Mouse (Mus musculus) hindbrain, embryonic 10.5 days (tissue): ENCODE measurements at regions not wholly inside any gene's neighbourhood (a gene's known extent, or its start where the extent isn't known, plus 50 kb on each side); places are given as distances from the start of the nearest gene placed in this dataset.
A peak's percentile ranks its signal among the peaks of the same experiment; 100 is the strongest.

Experiments
- DNase-seq: peaks from one replicate; pipeline ENCODE4 v3.0.0-alpha.2; 2017; ENCODE audit warnings: low spot score
- H3K27ac ChIP-seq: fragments of 300-500 bp; sonication (generic); 2 replicates; pipeline ENCODE4 v1.5.1; 2016; ENCODE audit warnings: mild to moderate bottlenecking, moderate library complexity
- H3K27me3 ChIP-seq: fragments of 300-500 bp; sonication (generic); 2 replicates; pipeline ENCODE4 v1.6.1; 2016; ENCODE audit warnings: mild to moderate bottlenecking; ENCODE audit not compliant: poor library complexity, insufficient read depth, severe bottlenecking
- H3K36me3 ChIP-seq: fragments of 300-500 bp; sonication (generic); 2 replicates; pipeline ENCODE4 v1.6.1; 2016; ENCODE audit warnings: mild to moderate bottlenecking, moderate library complexity
- H3K4me1 ChIP-seq: fragments of 300-500 bp; sonication (generic); replicated peaks from 2 replicates; pipeline ENCODE4 v1.6.1; 2016; ENCODE audit warnings: mild to moderate bottlenecking
- H3K4me3 ChIP-seq: fragments of 300-500 bp; sonication (generic); 2 replicates; pipeline ENCODE4 v1.5.1; 2016; ENCODE audit warnings: mild to moderate bottlenecking, moderate library complexity
- H3K9me3 ChIP-seq: fragments of 300-500 bp; sonication (generic); 2 replicates; pipeline ENCODE4 v1.6.1; 2016; ENCODE audit warnings: mild to moderate bottlenecking, moderate library complexity
- WGBS: fragments of 180-500 bp; shearing (Covaris S2); methylation state at CpG from one replicate; pipeline ENCODE4 v1.1.7; 2016; 5-methylcytosine and 5-hydroxymethylcytosine counted together

DNA sequence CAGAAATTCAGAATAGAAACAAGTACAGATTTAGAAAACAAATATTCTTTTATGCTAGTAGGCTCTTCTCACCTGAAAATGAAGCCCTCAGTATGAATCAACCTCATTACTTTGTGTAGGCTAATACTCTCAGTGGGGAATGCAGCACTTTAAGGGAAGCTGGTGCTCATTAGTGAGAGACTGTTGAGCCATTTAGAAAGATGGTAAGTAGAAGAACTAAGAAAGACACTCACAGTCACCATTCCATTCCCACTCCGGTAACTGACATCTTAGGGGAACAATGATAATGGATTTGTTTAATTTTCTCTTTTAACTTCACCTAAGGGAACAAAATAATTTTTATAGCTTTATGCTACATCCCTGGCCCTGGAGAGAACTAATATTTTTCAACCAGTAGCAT, 648.0 kb upstream of the Nova1 start:
- H3K4me3 ChIP-seq, result no peak overlapping the region
- no peaks in the 10 kb centered on the region for H3K9me3 ChIP-seq
- no peak for DNase-seq
- no peaks in the 10 kb centered on the region for H3K4me1 ChIP-seq
- H3K36me3 ChIP-seq, result no peaks in the 10 kb centered on the region
- 75% methylated on average over 1 of the region's 1 CpGs for WGBS
- no peak overlapping the region for H3K27ac ChIP-seq
- H3K27me3 ChIP-seq, result no peaks in the 10 kb centered on the region

DNA sequence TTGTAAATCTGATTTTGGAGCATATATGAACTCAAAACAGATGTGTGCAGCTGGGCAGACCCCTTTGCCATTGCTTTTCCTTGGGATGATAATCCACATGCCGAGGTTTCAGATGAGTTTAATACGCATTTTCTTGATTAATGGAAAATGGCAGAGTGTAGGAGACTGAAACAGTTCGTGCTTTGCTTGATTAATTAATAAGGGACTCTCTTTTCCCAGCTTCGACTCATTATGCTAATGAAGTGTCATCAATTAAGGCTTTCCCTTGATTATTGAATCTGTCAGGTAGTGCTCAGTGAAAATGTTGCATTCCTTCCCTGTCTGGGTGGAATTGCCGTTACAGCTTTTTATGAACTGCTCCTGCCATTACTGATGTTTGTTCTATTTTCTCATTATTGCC, 647.2 kb upstream of the Nova1 start:
- Histone ChIP-seq H3K9me3 (no peaks in the 10 kb centered on the region), H3K4me1 (no peaks in the 10 kb centered on the region), H3K27ac (no peak overlapping the region), H3K36me3 (no peaks in the 10 kb centered on the region), H3K4me3 (no peak overlapping the region), H3K27me3 (no peaks in the 10 kb centered on the region)
- WGBS, result 81% methylated on average over 5 of the region's 5 CpGs
- no peak for DNase-seq

DNA sequence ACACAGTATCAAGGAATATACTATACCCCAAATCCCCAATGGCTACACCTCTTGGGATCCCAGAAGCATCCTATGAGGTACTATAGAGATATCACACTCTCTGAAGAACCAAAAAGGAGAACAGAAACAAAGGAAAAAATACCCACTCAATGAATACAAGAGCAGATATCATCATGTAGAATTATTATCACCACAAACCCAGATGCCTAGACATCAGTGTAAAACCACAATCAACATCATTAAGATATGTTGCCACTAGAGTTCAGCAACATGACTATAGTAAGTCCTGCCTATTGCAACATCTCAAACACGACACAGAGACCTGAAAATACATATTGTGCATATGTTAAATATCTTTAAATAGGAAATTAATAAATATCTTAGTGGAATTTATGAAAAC, 612.9 kb upstream of the Nova1 start:
- H3K4me3 ChIP-seq, result no peak overlapping the region
- H3K27ac ChIP-seq, result no peak overlapping the region
- H3K4me1 ChIP-seq, result no peaks in the 10 kb centered on the region
- no peaks in the 10 kb centered on the region for H3K36me3 ChIP-seq
- WGBS, result 77% methylated on average over 1 of the region's 1 CpGs
- H3K27me3 ChIP-seq, result no peaks in the 10 kb centered on the region
- H3K9me3 ChIP-seq, result no peaks in the 10 kb centered on the region
- no peak for DNase-seq

DNA sequence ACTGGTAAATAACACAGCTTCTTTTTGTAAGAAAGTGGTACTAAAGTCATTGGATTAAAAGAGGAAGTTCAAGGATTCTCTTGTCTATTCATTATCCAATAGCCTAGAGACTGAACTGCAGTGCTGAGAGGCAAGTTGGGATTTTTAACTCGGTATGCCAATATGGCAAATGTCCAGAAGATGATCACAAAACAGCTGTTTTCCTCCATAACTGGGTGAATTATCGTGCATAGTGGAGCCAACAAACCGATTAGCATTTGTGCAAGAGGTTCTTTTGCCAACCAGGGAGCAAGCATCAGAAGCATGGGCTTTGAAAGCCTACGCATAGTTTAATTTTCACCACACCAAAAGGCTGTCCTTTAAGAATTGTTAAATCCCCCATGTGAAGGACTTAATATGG, 593.5 kb upstream of the Nova1 start:
- no peak for DNase-seq
- no peak overlapping the region for H3K4me3 ChIP-seq
- no peaks in the 10 kb centered on the region for H3K36me3 ChIP-seq
- 91% methylated on average over 4 of the region's 4 CpGs for WGBS
- H3K4me1 ChIP-seq, result no peaks in the 10 kb centered on the region
- H3K27me3 ChIP-seq, result no peaks in the 10 kb centered on the region
- no peaks in the 10 kb centered on the region for H3K9me3 ChIP-seq
- no peak overlapping the region for H3K27ac ChIP-seq

DNA sequence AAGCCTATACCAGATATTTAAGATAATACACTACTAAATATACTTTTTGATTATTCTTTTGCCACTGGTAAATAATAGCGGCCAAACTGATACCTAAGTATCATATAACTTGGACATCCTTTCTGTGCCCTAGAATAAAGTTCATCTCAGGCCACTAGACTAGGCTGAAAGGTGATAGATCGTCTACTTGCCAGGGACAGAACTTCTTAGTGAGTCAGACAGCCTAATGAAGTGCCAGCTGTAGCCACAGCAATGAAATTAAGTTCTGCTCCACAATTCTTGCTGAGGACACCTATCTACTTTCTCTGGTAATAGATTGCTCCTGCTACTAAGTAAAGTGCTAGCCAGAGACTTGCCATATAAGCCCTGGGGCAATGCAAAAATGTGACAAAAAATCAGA, 587.8 kb upstream of the Nova1 start:
- 84% methylated on average over 2 of the region's 2 CpGs for WGBS
- no peak overlapping the region for H3K27ac ChIP-seq
- no peak overlapping the region for H3K4me3 ChIP-seq
- H3K4me1 ChIP-seq, result no peaks in the 10 kb centered on the region
- H3K9me3 ChIP-seq, result no peaks in the 10 kb centered on the region
- H3K27me3 ChIP-seq, result no peaks in the 10 kb centered on the region
- no peaks in the 10 kb centered on the region for H3K36me3 ChIP-seq
- DNase-seq, result no peak

DNA sequence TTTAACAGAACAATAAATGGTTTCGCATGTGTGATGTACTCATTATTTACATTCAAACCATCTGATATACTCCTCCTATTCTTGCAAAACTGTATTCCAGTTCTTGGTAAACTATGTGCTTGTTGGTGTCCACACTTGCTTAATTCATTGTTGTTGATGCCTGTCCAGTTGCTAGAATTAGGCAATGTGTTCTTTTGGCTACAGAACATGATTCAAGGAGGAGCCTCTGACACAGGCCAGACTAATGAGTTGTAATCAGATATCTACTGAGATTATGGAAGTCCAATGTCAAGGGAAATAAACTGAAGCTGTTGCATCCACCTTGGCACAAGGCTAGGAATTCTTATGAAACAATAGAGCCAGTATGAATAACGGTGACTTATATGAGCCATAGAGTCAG, 587.4 kb upstream of the Nova1 start:
- no peak for DNase-seq
- H3K27ac ChIP-seq, result no peak overlapping the region
- 93% methylated on average over 2 of the region's 2 CpGs for WGBS

DNA sequence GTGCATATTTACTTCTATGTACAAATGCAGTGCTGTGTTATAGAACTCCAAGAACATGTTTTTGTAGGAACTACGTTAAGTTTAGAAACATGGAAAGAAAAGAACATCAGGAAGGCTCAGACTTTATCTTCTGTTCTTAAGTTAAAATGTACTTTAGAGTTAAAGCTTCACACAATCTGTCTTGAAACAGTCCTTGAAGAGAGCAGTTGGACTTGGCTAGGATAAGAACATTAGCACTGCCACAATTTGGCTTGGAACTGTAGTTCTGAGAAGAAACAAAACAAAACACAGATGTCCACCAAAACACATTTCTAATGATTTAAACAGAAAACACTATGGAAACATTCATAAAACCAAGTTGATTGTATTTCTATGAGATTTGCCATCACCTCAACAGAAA, 564.5 kb upstream of the Nova1 start:
- H3K27ac ChIP-seq, result no peak overlapping the region
- DNase-seq, result no peak
- H3K4me3 ChIP-seq, result no peak overlapping the region
- H3K4me1 ChIP-seq, result no peaks in the 10 kb centered on the region
- H3K9me3 ChIP-seq, result no peaks in the 10 kb centered on the region
- H3K27me3 ChIP-seq, result no peaks in the 10 kb centered on the region
- no peaks in the 10 kb centered on the region for H3K36me3 ChIP-seq
- 90% methylated on average over 1 of the region's 1 CpGs for WGBS

More for the DNA sequence above, 587.4 kb upstream of the Nova1 start:
- Histone ChIP-seq H3K4me3 (no peak overlapping the region), H3K4me1 (no peaks in the 10 kb centered on the region), H3K36me3 (no peaks in the 10 kb centered on the region), H3K27me3 (no peaks in the 10 kb centered on the region), H3K9me3 (no peaks in the 10 kb centered on the region)

DNA sequence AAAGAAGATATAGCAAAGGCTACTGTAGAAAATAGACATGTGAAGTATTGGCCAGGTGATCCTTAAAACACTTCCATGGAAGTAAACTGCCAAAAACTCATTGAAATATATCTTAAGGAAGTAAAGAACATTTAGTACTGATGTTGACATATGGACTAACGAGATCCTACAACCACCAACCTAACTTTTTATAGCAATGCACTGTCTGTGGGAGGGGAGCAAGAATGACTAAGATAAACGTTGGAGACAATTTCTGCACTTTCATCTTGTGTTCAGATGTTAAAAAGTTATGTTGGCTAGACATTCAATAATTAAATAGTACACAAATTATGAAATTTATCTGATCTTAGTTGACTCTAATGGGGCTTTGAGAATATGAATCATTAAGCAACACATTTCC, 534.5 kb upstream of the Nova1 start:
- DNase-seq, result no peak
- 71% methylated on average over 2 of the region's 2 CpGs for WGBS
- Histone ChIP-seq H3K4me1 (no peaks in the 10 kb centered on the region), H3K36me3 (no peaks in the 10 kb centered on the region), H3K9me3 (no peaks in the 10 kb centered on the region), H3K27me3 (no peaks in the 10 kb centered on the region), H3K4me3 (no peak overlapping the region), H3K27ac (no peak overlapping the region)

DNA sequence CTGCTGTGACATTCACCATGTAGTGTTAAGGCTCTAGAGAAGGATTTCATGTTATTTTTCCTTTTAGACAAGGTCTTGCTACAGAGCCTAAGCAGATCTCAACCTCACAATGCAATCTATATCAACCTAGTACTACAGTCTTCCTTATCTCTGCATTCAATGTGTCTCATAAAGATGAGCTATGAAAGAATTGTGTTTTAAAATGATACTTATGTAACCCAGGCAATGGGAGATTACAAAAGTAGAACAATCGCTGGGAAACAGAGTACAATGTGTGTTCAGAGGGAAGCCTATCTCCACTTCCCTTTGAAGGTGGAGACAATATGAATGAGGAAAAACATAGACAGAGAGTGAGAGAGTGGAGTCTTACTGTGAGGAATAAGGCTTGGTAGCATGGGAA, 532.5 kb upstream of the Nova1 start:
- H3K27ac ChIP-seq, result no peak overlapping the region
- 91% methylated on average over 1 of the region's 1 CpGs for WGBS
- H3K4me1 ChIP-seq, result no peaks in the 10 kb centered on the region
- H3K9me3 ChIP-seq, result no peaks in the 10 kb centered on the region
- no peaks in the 10 kb centered on the region for H3K36me3 ChIP-seq
- H3K4me3 ChIP-seq, result no peak overlapping the region
- no peaks in the 10 kb centered on the region for H3K27me3 ChIP-seq
- no peak for DNase-seq

DNA sequence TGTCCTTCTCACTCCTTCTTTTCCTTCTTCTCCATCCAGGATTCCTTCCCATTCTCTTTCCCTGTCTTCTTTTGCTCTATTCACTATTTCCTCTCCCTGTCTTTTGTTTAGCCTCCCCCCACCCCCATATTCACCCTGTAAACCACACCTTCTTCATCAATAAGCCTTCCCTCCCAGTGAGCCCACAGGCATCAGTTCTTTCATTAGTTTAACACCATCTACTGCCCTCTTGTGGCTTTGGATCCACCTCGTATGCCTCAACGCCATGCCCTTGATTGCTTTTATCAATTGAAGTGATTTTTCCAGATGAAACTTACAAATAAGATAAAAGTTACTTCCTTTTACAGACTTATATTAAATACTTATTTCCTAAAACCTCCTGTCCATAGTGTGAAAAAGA, 494.7 kb upstream of the Nova1 start:
- no peaks in the 10 kb centered on the region for H3K27me3 ChIP-seq
- no peaks in the 10 kb centered on the region for H3K36me3 ChIP-seq
- whole genome bisulfite sequencing, result 18% methylated on average over 2 of the region's 2 CpGs
- H3K4me3 ChIP-seq, result no peak overlapping the region
- no peaks in the 10 kb centered on the region for H3K4me1 ChIP-seq
- DNase-seq, result peak; percentile 10
- no peaks in the 10 kb centered on the region for H3K9me3 ChIP-seq
- H3K27ac ChIP-seq, result no peak overlapping the region

DNA sequence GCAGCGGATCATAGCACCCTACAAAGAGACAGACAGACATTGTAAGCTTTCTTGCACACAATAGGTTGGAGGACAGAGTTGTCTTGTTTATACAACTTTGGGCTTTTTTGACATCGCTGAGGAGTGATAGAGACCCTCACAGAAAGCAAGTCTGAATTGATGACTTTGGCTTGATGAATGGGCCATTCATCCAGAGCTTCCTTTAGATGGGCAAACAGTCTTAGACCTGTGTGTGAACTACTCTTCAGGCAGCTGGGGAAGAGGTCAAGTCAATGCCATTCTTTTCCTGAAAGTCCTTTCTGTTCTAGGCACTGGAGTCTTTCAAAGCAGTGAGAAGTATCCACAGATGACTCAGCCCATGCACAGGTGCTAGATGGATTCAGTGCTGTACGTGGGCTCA, 457.2 kb upstream of the Nova1 start:
- no peak overlapping the region for H3K4me3 ChIP-seq
- no peak overlapping the region for H3K27ac ChIP-seq
- peak; percentile 3 for DNase-seq
- 41% methylated on average over 3 of the region's 3 CpGs for WGBS
- H3K9me3 ChIP-seq, result no peaks in the 10 kb centered on the region
- no peaks in the 10 kb centered on the region for H3K27me3 ChIP-seq
- H3K4me1 ChIP-seq, result no peaks in the 10 kb centered on the region; the same call in 1 of the 2 replicates
- H3K36me3 ChIP-seq, result no peaks in the 10 kb centered on the region

DNA sequence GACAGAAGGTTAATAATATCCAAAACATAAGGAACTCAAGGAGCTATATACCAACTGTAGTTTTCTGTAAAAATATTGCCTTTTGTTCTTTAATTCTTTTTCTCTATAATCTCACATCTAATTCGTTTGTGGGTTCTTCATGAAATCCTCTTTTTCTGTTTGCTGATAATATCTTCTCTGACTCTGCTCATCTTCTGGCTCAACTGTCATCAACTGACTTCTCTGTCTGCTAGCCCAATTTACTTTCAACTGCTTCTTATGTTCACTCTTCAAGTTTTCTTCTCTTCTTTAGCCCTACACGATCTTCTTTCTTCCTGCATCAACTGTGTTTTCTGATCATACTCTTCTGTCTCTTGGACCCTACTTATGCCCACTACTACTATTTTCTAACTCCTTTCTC, 453.6 kb upstream of the Nova1 start:
- Histone ChIP-seq H3K36me3 (no peaks in the 10 kb centered on the region), H3K4me3 (no peak overlapping the region), H3K27me3 (no peaks in the 10 kb centered on the region), H3K9me3 (no peaks in the 10 kb centered on the region), H3K4me1 (no peaks in the 10 kb centered on the region; the same call in 1 of the 2 replicates), H3K27ac (no peak overlapping the region)
- 84% methylated on average over 2 of the region's 2 CpGs for WGBS
- no peak for DNase-seq

DNA sequence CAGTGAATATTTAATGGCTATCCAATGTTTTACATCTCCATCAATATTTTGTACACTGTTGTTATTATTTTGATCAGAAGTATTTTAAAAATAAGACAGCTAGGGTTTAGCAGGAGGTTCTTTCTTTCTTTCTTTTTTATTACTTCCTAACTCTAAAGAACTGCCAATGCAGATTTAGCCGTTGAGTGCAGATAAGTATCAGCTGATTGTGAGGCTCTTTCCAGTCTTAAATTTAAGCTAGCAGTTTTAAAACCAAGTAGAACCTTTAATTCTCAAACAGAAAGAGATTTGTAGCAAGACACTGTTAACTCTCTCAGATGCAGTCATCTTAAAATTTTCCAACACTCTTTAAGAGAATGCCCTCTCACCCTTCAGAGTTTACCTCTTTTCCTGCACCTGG, 445.4 kb upstream of the Nova1 start:
- DNase-seq, result no peak
- no peak overlapping the region for H3K4me3 ChIP-seq
- H3K27ac ChIP-seq, result no peak overlapping the region
- no peaks in the 10 kb centered on the region for H3K36me3 ChIP-seq
- no peaks in the 10 kb centered on the region for H3K27me3 ChIP-seq
- 79% methylated on average over 1 of the region's 1 CpGs for WGBS
- no peaks in the 10 kb centered on the region for H3K9me3 ChIP-seq
- peaks cover 7% of the 10 kb centered on the region; the same call in 1 of the 2 replicates for H3K4me1 ChIP-seq

DNA sequence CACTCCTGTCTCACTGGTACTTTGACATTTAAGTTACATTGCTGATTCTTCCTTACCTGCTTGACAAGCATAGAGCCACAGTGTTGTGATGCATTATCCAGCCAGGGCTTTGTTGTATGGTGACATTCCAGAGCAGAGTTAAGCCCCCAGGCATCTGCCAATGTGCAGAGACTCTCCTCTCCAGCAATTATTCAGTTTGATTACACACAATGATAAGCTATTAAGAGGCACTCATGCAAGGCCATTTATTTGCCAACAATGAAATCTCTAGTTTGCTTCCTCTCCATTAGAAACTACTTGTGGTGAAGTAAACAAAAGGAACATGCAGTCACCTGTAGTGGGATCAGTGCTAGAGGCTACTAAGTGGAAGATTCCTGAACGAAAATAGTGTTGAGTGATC, 444.7 kb upstream of the Nova1 start:
- Histone ChIP-seq H3K4me3 (no peak overlapping the region), H3K4me1 (peaks cover 7% of the 10 kb centered on the region; the same call in 1 of the 2 replicates), H3K27me3 (no peaks in the 10 kb centered on the region), H3K36me3 (no peaks in the 10 kb centered on the region), H3K9me3 (no peaks in the 10 kb centered on the region), H3K27ac (no peak overlapping the region)
- WGBS, result 68% methylated on average over 1 of the region's 1 CpGs
- DNase-seq, result no peak
